In the genomic region with DNA sequence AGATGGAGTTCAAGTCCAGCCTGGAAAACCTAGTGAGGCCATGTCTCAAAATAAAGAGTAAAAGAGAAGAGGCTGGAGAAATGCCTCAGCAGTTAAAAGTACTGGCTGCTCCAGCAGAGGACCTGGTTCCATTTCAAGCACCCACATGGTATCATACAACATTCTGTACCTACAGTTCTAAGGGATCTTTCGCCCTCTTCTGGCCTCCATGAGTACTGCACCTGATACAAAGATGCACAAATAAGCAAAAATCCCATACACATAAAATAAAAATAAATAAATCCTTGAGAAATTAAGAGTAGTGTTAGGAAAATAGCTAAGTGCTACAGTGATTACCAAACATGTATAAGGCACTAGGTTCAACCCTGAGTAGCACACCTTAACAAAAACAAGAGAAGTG, we compare ENCODE assay signal across 13 mouse cellular contexts. TPM values are rescaled to one million over a fixed set of nuclear protein-coding genes. Genes with fewer than 3 reads are reported as not detected.
DNase-seq lines count a peak whose midpoint lies in the region; ATAC-seq and TF ChIP-seq lines count a peak whose summit lies in the region.
"Had no signal": no experiment of that assay in that cellular context is flagged by ENCODE, and none has a peak within 500 bp of the region (broad histone marks: within the 10 kb centered on the region; RNA-seq: fewer than 3 reads in every experiment).

No protein-coding gene starts in this region.

- TF ChIP-seq POLR2A in MEL (IDR thresholded peaks at IDR 0.05; ENCODE audit: control insufficient read depth in 1 of 2, insufficient read depth in 1 of 2, low read depth in 1 of 2, low read length in 2 of 2, poor library complexity in 1 of 2): no peak

- no peak for ATAC-seq in kidney, postnatal 0 days (replicated peaks; ENCODE audit: low FRiP score, low read depth)
- no peak for ATAC-seq in midbrain, embryonic 15.5 days (replicated peaks)

- H3K27ac ChIP-seq in kidney, postnatal 0 days: no peak overlapping the region
- no peak overlapping the region for H3K27ac ChIP-seq in MEL (ENCODE audit: control insufficient read depth, low read depth, low read length)
- H3K27ac ChIP-seq in midbrain, embryonic 15.5 days: no peak overlapping the region
- H3K27ac ChIP-seq: embryonic facial prominence, embryonic 15.5 days; macrophage had no signal

- H3K27me3 ChIP-seq in kidney, postnatal 0 days (ENCODE audit: insufficient read depth, low read length): no peaks in the 10 kb centered on the region
- no peaks in the 10 kb centered on the region for H3K27me3 ChIP-seq in MEL (ENCODE audit: control insufficient read depth in 1 of 2, insufficient read depth in 2 of 2, low read length in 2 of 2)
- H3K27me3 ChIP-seq in midbrain, embryonic 15.5 days (replicated peaks): no peaks in the 10 kb centered on the region

- peak; percentile 59 for TF ChIP-seq CTCF in kidney, postnatal 0 days (IDR thresholded peaks at IDR 0.05; ENCODE audit: low read depth)
- TF ChIP-seq CTCF in MEL (IDR thresholded peaks at IDR 0.05 in 2 of 3, conservative IDR thresholded peaks at IDR 0.05 in 1 of 3; ENCODE audit: control insufficient read depth in 1 of 3, insufficient read depth in 1 of 3, low read depth in 2 of 3, low read length in 3 of 3, poor library complexity in 1 of 3, severe bottlenecking in 1 of 3): peak; percentile 33 to 76 (median 69); a peak in 5 of 6 replicates

- H3K4me3 ChIP-seq in kidney, postnatal 0 days (replicated peaks; ENCODE audit: low read depth, low read length): no peak overlapping the region
- no peak overlapping the region for H3K4me3 ChIP-seq in MEL (ENCODE audit: control insufficient read depth in 1 of 2, insufficient read depth in 1 of 2, low read depth in 2 of 2, low read length in 2 of 2)
- no peak overlapping the region for H3K4me3 ChIP-seq in midbrain, embryonic 15.5 days
- H3K4me3 ChIP-seq: embryonic facial prominence, embryonic 15.5 days; myocyte had no signal

- H3K9me3 ChIP-seq in kidney, postnatal 0 days (replicated peaks; ENCODE audit: low read length): no peaks in the 10 kb centered on the region
- H3K9me3 ChIP-seq in MEL (replicated peaks; ENCODE audit: insufficient read depth, low read length): no peaks in the 10 kb centered on the region
- no peaks in the 10 kb centered on the region for H3K9me3 ChIP-seq in midbrain, embryonic 15.5 days

- H3K9ac ChIP-seq in kidney, postnatal 0 days (ENCODE audit: low read depth, low read length): no peak overlapping the region
- H3K9ac ChIP-seq in MEL (ENCODE audit: control insufficient read depth, low read depth, low read length, poor library complexity, severe bottlenecking): no peak overlapping the region
- no peak overlapping the region for H3K9ac ChIP-seq in midbrain, embryonic 15.5 days
- H3K9ac ChIP-seq: embryonic facial prominence, embryonic 15.5 days had no signal

- TF ChIP-seq RAD21 in MEL (IDR thresholded peaks at IDR 0.05; ENCODE audit: low read depth, low read length): peak; percentile 83

- H3K36me3 ChIP-seq in kidney, postnatal 0 days (ENCODE audit: insufficient read depth, low read length): no peaks in the 10 kb centered on the region
- H3K36me3 ChIP-seq in MEL (ENCODE audit: control insufficient read depth in 1 of 2, insufficient read depth in 2 of 2, low read length in 2 of 2): no peaks in the 10 kb centered on the region; a peak in 1 of 4 replicates
- H3K36me3 ChIP-seq in midbrain, embryonic 15.5 days (replicated peaks): no peaks in the 10 kb centered on the region
- H3K36me3 ChIP-seq: embryonic facial prominence, embryonic 15.5 days had no signal

- no peak for TF ChIP-seq EP300 in MEL (IDR thresholded peaks at IDR 0.05; ENCODE audit: low read depth in 1 of 2, low read length in 2 of 2)

- no peak for DNase-seq in kidney, postnatal 0 days (ENCODE audit: low spot score)
- DNase-seq in kidney, postnatal 4 days: no peak
- DNase-seq in CD4-positive helper T cell, adult 2 months (ENCODE audit: low read depth, low spot score): peak; percentile 23
- DNase-seq in MEL (ENCODE audit: low read depth, low spot score): peak; percentile 76
- peak; percentile 58 for DNase-seq in naive thymus-derived CD4-positive, alpha-beta T cell, adult 2 months (ENCODE audit: low read depth)
- DNase-seq in adrenal gland, postnatal 25 days: no peak
- DNase-seq: cerebellum, adult 8-10 months; kidney, adult 18-20 months; right cerebral cortex, adult 18-20 months had no signal

- no peaks in the 10 kb centered on the region for H3K4me1 ChIP-seq in kidney, postnatal 0 days (replicated peaks; ENCODE audit: insufficient read depth, low read length)
- peaks cover 4 to 9% of the 10 kb centered on the region in 2 experiments; a peak in 3 of 4 replicates for H3K4me1 ChIP-seq in MEL (ENCODE audit: control insufficient read depth in 1 of 2, insufficient read depth in 2 of 2, low read length in 2 of 2)
- peaks cover 15% of the 10 kb centered on the region for H3K4me1 ChIP-seq in midbrain, embryonic 15.5 days

- no peaks in the 10 kb centered on the region; the same call in 1 of the 2 replicates for H3K79me2 ChIP-seq in MEL (ENCODE audit: control insufficient read depth, insufficient read depth, low read length, poor library complexity)

- 53% methylated on average over 1 of the region's 1 CpGs for WGBS in kidney, postnatal 0 days
- WGBS in midbrain, embryonic 15.5 days: 32% methylated on average over 1 of the region's 1 CpGs

- H3K4me2 ChIP-seq in kidney, postnatal 0 days (ENCODE audit: low read length): no peak overlapping the region
- H3K4me2 ChIP-seq in midbrain, embryonic 15.5 days: no peak overlapping the region
- H3K4me2 ChIP-seq: embryonic facial prominence, embryonic 15.5 days had no signal

TF ChIP-seq in MEL, 35 proteins besides CTCF, POLR2A, EP300 and RAD21:
- TF ChIP-seq ZC3H11A (IDR thresholded peaks at IDR 0.05; ENCODE audit: low read depth, low read length): peak; percentile 85
- no peak for TF ChIP-seq MAFK (IDR thresholded peaks at IDR 0.05; ENCODE audit: borderline replicate concordance, low read depth, low read length)
- TF ChIP-seq SMC3 (IDR thresholded peaks at IDR 0.05; ENCODE audit: low read depth, low read length): peak; percentile 91
- TF ChIP-seq NRF1 (IDR thresholded peaks at IDR 0.05; ENCODE audit: insufficient read depth, low read depth, low read length, poor library complexity, severe bottlenecking): no peak
- TF ChIP-seq MEF2A (IDR thresholded peaks at IDR 0.05; ENCODE audit: extremely low read depth, insufficient replicate concordance, low read depth, low read length, poor library complexity, severe bottlenecking): no peak
- TF ChIP-seq E2F4 (IDR thresholded peaks at IDR 0.05; ENCODE audit: borderline replicate concordance, low read depth, low read length): no peak
- no peak for TF ChIP-seq TAL1 (IDR thresholded peaks at IDR 0.05; ENCODE audit: low read length)
- no peak for TF ChIP-seq CHD1 (IDR thresholded peaks at IDR 0.05; ENCODE audit: low read depth, low read length)
- TF ChIP-seq ZKSCAN1 (IDR thresholded peaks at IDR 0.05; ENCODE audit: low read depth, low read length): no peak
- no peak for TF ChIP-seq ETS1 (IDR thresholded peaks at IDR 0.05; ENCODE audit: low read depth, low read length)
- no peak for TF ChIP-seq TCF12 (IDR thresholded peaks at IDR 0.05; ENCODE audit: low read depth, low read length)
- no peak for TF ChIP-seq MAX (IDR thresholded peaks at IDR 0.05; ENCODE audit: low read length)
- TF ChIP-seq ZNF384 (IDR thresholded peaks at IDR 0.05; ENCODE audit: low read depth, low read length): no peak
- no peak for TF ChIP-seq USF1 (IDR thresholded peaks at IDR 0.05; ENCODE audit: low read depth, low read length)
- 0 out of 2 replicates have a peak, but pooled peaks have one; percentile 19 for TF ChIP-seq TBP (IDR thresholded peaks at IDR 0.05; ENCODE audit: low read depth, low read length)
- TF ChIP-seq MAZ (IDR thresholded peaks at IDR 0.05; ENCODE audit: low read depth, low read length): no peak
- no peak for TF ChIP-seq BHLHE40 (IDR thresholded peaks at IDR 0.05; ENCODE audit: borderline replicate concordance, low read depth, low read length)
- no peak for TF ChIP-seq POLR2AphosphoS5 (IDR thresholded peaks at IDR 0.05; ENCODE audit: borderline replicate concordance, low read depth, low read length)
- peak; percentile 78 for TF ChIP-seq MYC (IDR thresholded peaks at IDR 0.05; ENCODE audit: low read depth, low read length)
- no peak for TF ChIP-seq UBTF (IDR thresholded peaks at IDR 0.05; ENCODE audit: borderline replicate concordance, insufficient read depth, low read depth, low read length)
- peak; percentile 32; the same call in 1 of the 2 replicates for TF ChIP-seq SIN3A (IDR thresholded peaks at IDR 0.05; ENCODE audit: low read length)
- TF ChIP-seq ZMIZ1 (IDR thresholded peaks at IDR 0.05; ENCODE audit: low read depth, low read length): no peak
- no peak for TF ChIP-seq GABPA (IDR thresholded peaks at IDR 0.05; ENCODE audit: low read depth, low read length)
- TF ChIP-seq POLR2AphosphoS2 (IDR thresholded peaks at IDR 0.05; ENCODE audit: low read length): no peak
- TF ChIP-seq RCOR1 (IDR thresholded peaks at IDR 0.05; ENCODE audit: low read depth, low read length): peak; percentile 43; the same call in 1 of the 2 replicates
- TF ChIP-seq NELFE (IDR thresholded peaks at IDR 0.05; ENCODE audit: low read depth, low read length): no peak
- TF ChIP-seq CHD2 (IDR thresholded peaks at IDR 0.05; ENCODE audit: low read length): no peak
TF ChIP-seq in MEL: peak in this region for 6.

RNA-seq across cellular contexts. Expression of a gene that starts 4.1 kb away (rescaled TPM):
- 7.8 and 9.3 TPM in 2 replicates for polyA plus RNA-seq in kidney, postnatal 0 days (2015; fragmentation: Nextera tagmentation; extraction: Ambion mirVana)
- total RNA-seq in MEL (2012; rRNA removed): 3.2 and 4.2 TPM in 2 replicates
- 1 to 10 TPM in 1 of 2 experiments, not detected in 1; 6.8 TPM for polyA plus RNA-seq in MEL (2012; ENCODE audit: insufficient read depth in 1 of 2, insufficient read length in 2 of 2, low read depth in 1 of 2, low replicate concordance in 2 of 2, missing spikeins in 1 of 2)
- polyA plus RNA-seq in midbrain, embryonic 15.5 days (2015; fragmentation: Nextera tagmentation; extraction: Ambion mirVana): 25.0 and 26.9 TPM in 2 replicates
- 11.3 and 14.1 TPM in 2 replicates for total RNA-seq in adrenal gland, postnatal 25 days (2021)
- polyA plus RNA-seq: macrophage had no signal

RNA-seq across cellular contexts. Expression of a gene that starts 28.7 kb away (rescaled TPM):
- 19.8 and 20.6 TPM in 2 replicates for polyA plus RNA-seq in kidney, postnatal 0 days (2015; fragmentation: Nextera tagmentation; extraction: Ambion mirVana)
- total RNA-seq in MEL (2012; rRNA removed): 25.5 and 25.7 TPM in 2 replicates
- polyA plus RNA-seq in MEL (2012; ENCODE audit: insufficient read depth in 1 of 2, insufficient read length in 2 of 2, low read depth in 1 of 2, low replicate concordance in 2 of 2, missing spikeins in 1 of 2): 10 to 100 TPM in 1 of 2 experiments, not detected in 1; 35.9 TPM
- 45.8 and 51.4 TPM in 2 replicates for polyA plus RNA-seq in midbrain, embryonic 15.5 days (2015; fragmentation: Nextera tagmentation; extraction: Ambion mirVana)
- 56.8 and 65.9 TPM in 2 replicates for total RNA-seq in adrenal gland, postnatal 25 days (2021)

Comparison
In these comparisons a context has a peak if more than half of its experiments do, and no peak if none do; other contexts are left out.
1. DNase-seq: peak in CD4-positive helper T cell, adult 2 months (single experiment), MEL (single experiment) and naive thymus-derived CD4-positive, alpha-beta T cell, adult 2 months (single experiment); none in kidney, postnatal 0 days (single experiment), kidney, postnatal 4 days (0 of 2) and adrenal gland, postnatal 25 days (single experiment).